Mouse (Mus musculus) G1E (cell line): ENCODE data around the gene Paip2b.

Source experiments
- CTCF ChIP-seq: IDR thresholded peaks from 2 replicates; pipeline ENCODE4 v1.5.1; 2012; ENCODE audit warnings: low read depth, low read length, inconsistent platforms, mixed read lengths
- TAL1 ChIP-seq: conservative IDR thresholded peaks from 2 replicates; pipeline ENCODE4 v1.6.1; 2012; ENCODE audit warnings: low read depth, low read length, inconsistent platforms, mixed read lengths

- TF ChIP-seq CTCF (no peak), TAL1 (no peak)
These were observed 57.4 kb downstream of the Paip2b start for GRCm38 (mm10) chr6:83774126-83774525.
